Mouse (Mus musculus) hindbrain, embryonic 11.5 days (tissue): ENCODE measurements around the gene Xpnpep1. TPM values are rescaled to one million over a fixed set of nuclear protein-coding genes. Genes with fewer than 3 reads are reported as not detected.
A peak's percentile ranks its signal among the peaks of the same experiment; 100 is the strongest.

Source experiments
- ATAC-seq: fragments of 200-750 bp; cut with Nextera tagmentation; 2 replicates; pipeline ENCODE4 v1.8.0; 2017; ENCODE audit warnings: mild to moderate bottlenecking, moderate TSS enrichment, moderate library complexity; ENCODE audit not compliant: low FRiP score
- DNase-seq: peaks from one replicate; pipeline ENCODE4 v3.0.0-alpha.2; 2015; ENCODE audit warnings: low spot score
- H3K27ac ChIP-seq: fragments of 300-500 bp; sonication (generic); 2 replicates; pipeline ENCODE4 v1.5.1; 2014; ENCODE audit warnings: mild to moderate bottlenecking, low read depth, low read length
- H3K27me3 ChIP-seq: fragments of 300-500 bp; sonication (generic); 2 replicates; pipeline ENCODE4 v1.6.1; 2014; ENCODE audit warnings: mild to moderate bottlenecking, low read length, moderate library complexity, mixed read lengths; ENCODE audit not compliant: control insufficient read depth, insufficient read depth
- H3K36me3 ChIP-seq: fragments of 300-500 bp; sonication (generic); 2 replicates; pipeline ENCODE4 v1.6.1; 2014; ENCODE audit warnings: mild to moderate bottlenecking, low read length, moderate library complexity, mixed read lengths; ENCODE audit not compliant: control insufficient read depth, insufficient read depth
- H3K4me1 ChIP-seq: fragments of 300-500 bp; sonication (generic); replicated peaks from 2 replicates; pipeline ENCODE4 v1.6.1; 2014; ENCODE audit warnings: low read length, mixed read lengths; ENCODE audit not compliant: control insufficient read depth, insufficient read depth
- H3K4me2 ChIP-seq: fragments of 300-500 bp; sonication (generic); replicated peaks from 2 replicates; pipeline ENCODE4 v1.6.1; 2014; ENCODE audit warnings: mild to moderate bottlenecking, low read depth, low read length
- H3K4me3 ChIP-seq: fragments of 300-500 bp; sonication (generic); 2 replicates; pipeline ENCODE4 v1.5.1; 2014; ENCODE audit warnings: low read depth, low read length
- H3K9ac ChIP-seq: fragments of 300-500 bp; sonication (generic); 2 replicates; pipeline ENCODE4 v1.6.1; 2014; ENCODE audit warnings: low read depth, low read length
- H3K9me3 ChIP-seq: fragments of 300-500 bp; sonication (generic); 2 replicates; pipeline ENCODE4 v1.6.1; 2016; ENCODE audit warnings: low read length; ENCODE audit not compliant: control insufficient read depth
- WGBS: fragments of 180-500 bp; shearing (Covaris S2); extraction: QIAGEN DNeasy Blood & Tissue Kit; methylation state at CpG from one replicate; pipeline ENCODE4 v1.1.7; 2014; 5-methylcytosine and 5-hydroxymethylcytosine counted together
- polyA plus RNA-seq: library from polyadenylated mRNA; unstranded; fragments of >200 nt; fragmentation: Nextera tagmentation; extraction: Ambion mirVana; gene quantifications from 2 replicates; pipeline ENCODE4 v1.2.1, GENCODE M21; 2014

Xpnpep1 gene
- polyA plus RNA-seq, 1 experiment from 2014 or later = 132 TPM

DNA sequence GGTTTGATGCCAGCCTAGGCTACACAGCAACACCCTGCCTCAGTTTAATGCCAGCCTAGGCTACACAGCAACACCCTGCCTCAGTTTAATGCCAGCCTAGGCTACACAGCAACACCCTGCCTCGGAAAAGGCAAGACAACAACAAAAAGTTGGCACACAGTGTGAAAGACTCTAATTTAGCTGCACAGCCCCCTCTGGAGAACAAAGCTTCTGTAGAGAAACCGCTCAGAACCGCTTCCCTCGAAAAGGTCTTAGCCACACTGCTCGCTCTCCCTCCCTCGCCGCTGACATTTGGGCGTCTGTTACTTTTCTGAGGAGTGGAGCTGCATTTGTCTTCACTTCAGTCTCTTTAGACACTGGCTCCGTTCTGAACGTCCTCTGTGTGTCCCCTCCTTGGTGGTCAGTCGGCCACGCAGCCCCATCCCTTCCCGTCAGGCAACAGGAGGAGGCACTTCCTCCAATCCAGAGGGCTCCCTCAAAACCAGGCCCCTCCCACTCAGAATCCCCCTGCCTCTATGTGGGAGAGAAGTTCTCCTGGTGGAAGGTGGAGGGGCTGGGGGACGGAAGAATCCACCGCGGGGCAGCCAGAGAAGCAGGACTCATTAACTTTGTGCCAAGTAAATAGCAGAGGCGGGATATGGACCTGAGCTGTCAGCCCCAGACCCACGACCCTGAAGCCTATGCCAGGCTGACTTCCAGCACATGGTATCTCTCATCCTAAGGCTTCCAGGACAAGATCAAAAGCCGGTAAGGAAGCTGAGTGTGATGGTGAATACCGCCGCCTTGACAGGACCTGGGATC lies 24.9 kb downstream of the Xpnpep1 start:
- H3K4me1 ChIP-seq = no peaks in the 10 kb centered on the region
- no peak overlapping the region for H3K27ac ChIP-seq
- H3K9ac ChIP-seq = no peak overlapping the region
- no peaks in the 10 kb centered on the region for H3K27me3 ChIP-seq
- WGBS = 72% methylated on average over 21 of the region's 21 CpGs
- no peak overlapping the region for H3K4me3 ChIP-seq
- DNase-seq (no peak), ATAC-seq (no peak; the same call in 1 of the 2 replicates)
- H3K9me3 ChIP-seq = no peaks in the 10 kb centered on the region
- H3K4me2 ChIP-seq = no peak overlapping the region
- H3K36me3 ChIP-seq = 0 out of 2 replicates have a peak, but pooled peaks cover 5% of the 10 kb centered on the region

DNA sequence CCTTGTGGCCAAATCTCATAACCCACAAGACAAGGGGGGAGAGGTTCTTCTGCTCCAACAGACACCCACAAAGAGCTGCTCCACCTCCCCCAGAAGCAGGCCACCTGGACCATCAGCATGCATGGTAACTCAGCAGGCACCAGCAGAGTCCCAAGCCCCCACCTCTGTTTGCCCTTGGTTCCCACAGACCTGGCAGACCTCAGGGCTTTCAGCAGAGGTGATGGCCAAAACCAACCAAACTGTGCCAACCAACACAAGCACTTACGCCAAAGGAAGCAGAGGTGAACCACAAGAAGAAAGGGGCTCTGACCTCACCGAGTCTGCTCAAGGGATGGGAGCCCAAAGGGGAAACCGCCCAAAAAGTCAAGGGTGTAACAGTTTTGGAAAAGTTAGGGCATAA lies 26.3 kb downstream of the Xpnpep1 start:
- no peak for DNase-seq
- Histone ChIP-seq H3K27me3 (no peaks in the 10 kb centered on the region), H3K4me1 (no peaks in the 10 kb centered on the region), H3K9me3 (no peaks in the 10 kb centered on the region), H3K9ac (no peak overlapping the region), H3K36me3 (0 out of 2 replicates have a peak, but pooled peaks cover 5% of the 10 kb centered on the region), H3K4me2 (no peak overlapping the region), H3K27ac (no peak overlapping the region), H3K4me3 (no peak overlapping the region)
- 99% methylated on average over 3 of the region's 3 CpGs for WGBS
- ATAC-seq = no peak

DNA sequence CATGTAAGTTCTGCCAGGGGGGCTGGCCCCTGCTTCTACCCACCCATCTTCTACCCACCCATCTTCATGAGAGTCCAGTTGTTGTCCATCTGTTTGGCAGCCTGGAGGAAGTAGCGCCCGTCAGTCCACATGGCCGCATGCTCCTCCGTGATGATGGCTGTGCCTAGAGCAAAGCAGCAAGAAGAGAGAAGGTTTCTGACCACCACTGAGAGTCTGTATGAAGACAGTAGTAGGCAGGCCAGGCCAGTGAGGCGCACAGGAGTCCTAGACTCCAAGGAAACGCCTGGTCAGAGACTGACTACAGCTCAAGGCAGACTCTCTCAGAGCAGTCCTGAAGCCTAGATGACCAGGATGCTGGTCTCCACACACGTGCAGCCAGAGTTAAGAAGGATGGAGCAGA lies 26.7 kb downstream of the Xpnpep1 start:
- Histone ChIP-seq H3K9me3 (no peaks in the 10 kb centered on the region), H3K4me1 (no peaks in the 10 kb centered on the region), H3K4me2 (no peak overlapping the region), H3K9ac (no peak overlapping the region), H3K4me3 (no peak overlapping the region), H3K36me3 (0 out of 2 replicates have a peak, but pooled peaks cover 5% of the 10 kb centered on the region), H3K27me3 (no peaks in the 10 kb centered on the region), H3K27ac (no peak overlapping the region)
- DNase-seq (no peak), ATAC-seq (no peak)
- 93% methylated on average over 7 of the region's 7 CpGs for WGBS

DNA sequence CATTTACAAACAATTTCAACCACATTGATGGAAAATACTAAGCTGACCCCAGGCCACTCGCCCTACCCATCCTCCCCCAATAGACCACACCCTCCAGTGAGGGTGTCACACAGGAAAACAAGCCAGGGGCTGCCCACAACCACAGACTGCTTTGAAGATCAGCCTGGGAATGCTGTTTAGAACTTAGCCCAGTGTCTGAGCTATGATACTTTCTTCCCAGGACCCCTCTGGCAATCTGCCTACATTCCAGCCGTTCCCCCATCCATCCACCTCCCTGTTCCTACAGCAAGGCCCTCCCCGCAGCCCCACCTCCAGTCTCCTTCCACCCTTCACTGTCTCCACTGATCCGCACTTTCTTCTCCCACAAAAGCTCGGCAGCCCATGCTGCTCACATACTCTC lies 29.1 kb downstream of the Xpnpep1 start:
- no peak overlapping the region for H3K27ac ChIP-seq
- H3K4me3 ChIP-seq = no peak overlapping the region
- H3K36me3 ChIP-seq = 0 out of 2 replicates have a peak, but pooled peaks cover 5% of the 10 kb centered on the region
- no peak overlapping the region for H3K9ac ChIP-seq
- no peak overlapping the region for H3K4me2 ChIP-seq
- ATAC-seq = no peak
- H3K27me3 ChIP-seq = no peaks in the 10 kb centered on the region
- H3K4me1 ChIP-seq = no peaks in the 10 kb centered on the region
- DNase-seq = no peak
- 77% methylated on average over 5 of the region's 5 CpGs for WGBS
- H3K9me3 ChIP-seq = no peaks in the 10 kb centered on the region

DNA sequence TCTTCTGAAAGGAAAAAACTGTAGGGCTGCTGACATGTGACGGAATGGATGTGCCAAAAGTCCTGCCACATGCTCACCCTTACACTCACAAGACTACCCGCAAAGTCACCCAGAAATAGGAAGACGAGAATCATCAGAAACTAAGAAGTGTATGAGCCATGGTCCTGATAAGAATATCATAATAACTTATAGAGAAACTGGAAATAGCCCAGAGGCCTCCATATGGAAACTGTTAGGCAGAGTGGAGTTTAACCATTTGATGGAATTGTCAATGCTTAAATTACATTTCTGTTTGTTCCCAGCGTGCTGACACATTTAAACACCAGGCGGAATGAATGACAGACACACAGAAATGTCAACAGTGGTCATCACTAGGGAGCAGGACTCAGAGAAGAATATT lies 31.1 kb downstream of the Xpnpep1 start:
- DNase-seq = no peak
- peaks cover 5% of the 10 kb centered on the region; the same call in 1 of the 2 replicates for H3K36me3 ChIP-seq

DNA sequence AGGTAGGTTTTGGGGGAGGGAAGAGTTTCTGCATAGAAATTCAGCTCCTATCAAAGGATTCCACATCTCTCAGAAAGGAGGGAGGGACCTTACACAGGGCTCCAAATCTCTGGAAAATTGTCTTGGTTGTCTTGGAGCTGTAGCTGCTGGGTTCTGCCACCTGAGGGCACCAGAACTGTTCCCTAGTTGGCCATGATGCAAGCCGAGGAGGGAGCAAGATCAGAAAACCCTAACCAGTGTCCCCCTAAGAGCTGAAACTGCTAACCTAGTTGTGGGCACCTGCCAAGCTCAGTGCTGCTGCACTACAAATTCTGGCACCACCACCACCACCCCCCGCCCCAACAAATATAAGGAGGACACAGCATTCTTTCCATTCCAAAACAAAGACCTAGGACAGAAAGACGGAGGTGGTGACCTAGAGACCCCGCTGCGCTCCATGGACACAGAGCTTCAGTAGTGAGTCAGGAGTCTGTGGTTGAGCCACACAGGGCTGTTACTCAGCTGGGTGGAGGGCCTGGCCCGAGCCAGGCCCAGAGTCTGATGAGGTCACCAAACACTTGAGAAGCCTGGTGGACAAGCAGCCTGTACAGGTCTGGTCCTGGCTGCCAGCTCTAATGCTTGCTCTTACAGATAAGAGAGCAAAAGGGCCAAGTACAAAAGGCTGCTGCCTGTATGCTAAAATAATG lies 31.9 kb downstream of the Xpnpep1 start:
- Histone ChIP-seq H3K27me3 (no peaks in the 10 kb centered on the region), H3K9me3 (no peaks in the 10 kb centered on the region), H3K4me2 (no peak overlapping the region), H3K9ac (no peak overlapping the region), H3K4me3 (no peak overlapping the region), H3K36me3 (peaks cover 5% of the 10 kb centered on the region; the same call in 1 of the 2 replicates), H3K27ac (no peak overlapping the region), H3K4me1 (no peaks in the 10 kb centered on the region)
- WGBS = 61% methylated on average over 6 of the region's 6 CpGs
- ATAC-seq (0 out of 2 replicates have a peak, but pooled peaks have one; percentile 36), DNase-seq (peak; percentile 58)

More for the DNA sequence above, 31.1 kb downstream of the Xpnpep1 start:
- Histone ChIP-seq H3K9ac (no peak overlapping the region), H3K27ac (no peak overlapping the region), H3K4me3 (no peak overlapping the region), H3K27me3 (no peaks in the 10 kb centered on the region), H3K4me1 (no peaks in the 10 kb centered on the region), H3K4me2 (no peak overlapping the region), H3K9me3 (no peaks in the 10 kb centered on the region)
- WGBS = 69% methylated on average over 5 of the region's 5 CpGs
- no peak for ATAC-seq

DNA sequence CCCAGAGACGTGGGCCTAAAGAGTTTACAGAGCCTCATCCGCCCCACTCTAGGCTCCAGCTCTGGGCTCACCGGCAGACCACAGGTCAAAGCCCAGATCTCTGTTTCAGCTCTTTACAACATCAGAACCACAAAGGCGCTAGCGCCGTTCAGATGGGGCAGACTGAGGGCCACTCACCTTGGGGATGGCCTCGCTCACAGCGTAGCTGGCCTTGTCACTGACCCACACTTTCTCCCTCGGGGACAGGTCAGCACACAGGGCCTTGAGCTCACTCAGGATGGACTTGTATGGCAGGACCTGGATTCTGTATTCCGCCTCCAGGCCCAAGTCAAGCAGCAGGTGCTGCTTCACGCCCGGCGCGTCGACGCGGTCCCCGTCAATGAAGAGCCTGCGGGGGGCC lies 34.0 kb downstream of the Xpnpep1 start:
- Histone ChIP-seq H3K27ac (no peak overlapping the region), H3K27me3 (no peaks in the 10 kb centered on the region), H3K36me3 (peaks cover 3% of the 10 kb centered on the region), H3K4me1 (no peaks in the 10 kb centered on the region), H3K4me3 (no peak overlapping the region), H3K4me2 (no peak overlapping the region), H3K9ac (no peak overlapping the region), H3K9me3 (no peaks in the 10 kb centered on the region)
- DNase-seq = no peak
- ATAC-seq = no peak
- WGBS = 93% methylated on average over 19 of the region's 19 CpGs

DNA sequence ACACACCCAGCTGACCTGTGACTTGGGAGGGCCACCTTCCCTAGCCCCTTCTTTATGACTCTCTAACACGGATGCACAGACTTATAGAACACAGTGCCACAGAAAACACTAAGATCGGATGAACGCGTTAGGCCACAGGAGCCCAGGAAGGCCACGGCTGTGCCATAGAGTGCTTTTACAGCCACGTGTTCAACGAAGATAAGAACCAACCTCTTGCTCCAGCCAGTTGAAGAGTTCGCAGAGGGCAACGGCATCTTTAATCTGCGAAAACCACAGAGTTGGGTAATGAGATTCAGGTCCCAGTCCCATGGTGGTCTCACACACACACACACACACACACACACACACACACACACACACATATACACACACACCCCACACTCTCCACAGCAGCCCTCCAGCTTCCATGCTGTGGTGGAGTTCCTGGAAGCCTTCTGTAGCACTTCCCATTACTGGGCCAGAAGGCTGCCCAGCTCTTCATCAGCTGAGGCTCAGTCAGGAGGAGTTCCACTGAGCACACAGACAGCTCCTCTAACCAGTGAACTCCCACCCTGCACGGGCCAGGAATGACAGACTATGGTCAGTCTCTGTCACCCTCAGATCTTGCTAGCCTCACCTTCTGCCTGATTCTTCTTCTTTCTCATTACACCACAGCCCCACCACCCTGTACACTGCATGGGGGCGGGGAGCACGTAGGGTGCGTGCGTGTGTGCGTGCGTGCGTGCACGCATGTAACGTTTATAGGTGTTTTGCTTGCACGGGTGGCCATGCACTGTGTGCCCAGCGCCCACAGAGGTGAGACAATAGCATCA lies 36.3 kb downstream of the Xpnpep1 start:
- Histone ChIP-seq H3K27me3 (no peaks in the 10 kb centered on the region), H3K9me3 (no peaks in the 10 kb centered on the region), H3K4me1 (no peaks in the 10 kb centered on the region), H3K27ac (no peak overlapping the region), H3K36me3 (peaks cover 3% of the 10 kb centered on the region), H3K9ac (no peak overlapping the region), H3K4me3 (no peak overlapping the region), H3K4me2 (no peak overlapping the region)
- WGBS = 96% methylated on average over 22 of the region's 22 CpGs
- ATAC-seq (no peak), DNase-seq (no peak)
